Mouse (Mus musculus) erythroblast, embryonic 14.5 days (primary cell): ENCODE data around the gene Inf2.

Experiments
- GATA1 ChIP-seq: IDR thresholded peaks from 2 replicates; pipeline ENCODE4 v1.6.1; 2012; ENCODE audit warnings: low read length, inconsistent platforms, mixed read lengths
- TAL1 ChIP-seq: IDR thresholded peaks from 3 replicates; pipeline ENCODE4 v1.6.1; 2012; ENCODE audit warnings: low read length, inconsistent platforms, mixed read lengths

DNA sequence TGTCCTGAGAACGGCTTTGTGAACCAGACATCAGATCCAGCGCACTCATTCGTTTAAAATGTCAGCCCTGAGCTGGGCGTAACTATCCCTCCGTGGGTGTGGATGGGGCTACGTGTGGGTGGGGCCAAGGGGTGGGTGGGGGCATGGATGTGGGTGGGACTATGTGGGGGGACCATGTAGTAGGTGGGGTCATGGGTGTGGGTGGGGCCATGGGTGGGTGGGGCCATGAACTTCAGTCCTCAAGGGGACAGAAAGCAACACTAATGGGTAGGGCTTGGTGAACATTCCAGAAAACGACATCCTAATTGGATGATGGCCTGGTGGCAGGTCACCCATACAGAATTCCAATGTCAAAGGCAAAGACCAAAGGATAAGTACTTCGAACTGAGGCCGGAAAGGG, 44.6 kb upstream of the Inf2 start:
- TF ChIP-seq GATA1 (no peak), TAL1 (no peak)
